Mouse (Mus musculus): Measurements from ENCODE around the gene Wfdc18. TPM values are rescaled to one million over a fixed set of nuclear protein-coding genes. Genes with fewer than 3 reads are reported as not detected.

Wfdc18 gene
- polyA plus RNA-seq, 1 experiment from 2014 or later = 1.6 TPM

DNA sequence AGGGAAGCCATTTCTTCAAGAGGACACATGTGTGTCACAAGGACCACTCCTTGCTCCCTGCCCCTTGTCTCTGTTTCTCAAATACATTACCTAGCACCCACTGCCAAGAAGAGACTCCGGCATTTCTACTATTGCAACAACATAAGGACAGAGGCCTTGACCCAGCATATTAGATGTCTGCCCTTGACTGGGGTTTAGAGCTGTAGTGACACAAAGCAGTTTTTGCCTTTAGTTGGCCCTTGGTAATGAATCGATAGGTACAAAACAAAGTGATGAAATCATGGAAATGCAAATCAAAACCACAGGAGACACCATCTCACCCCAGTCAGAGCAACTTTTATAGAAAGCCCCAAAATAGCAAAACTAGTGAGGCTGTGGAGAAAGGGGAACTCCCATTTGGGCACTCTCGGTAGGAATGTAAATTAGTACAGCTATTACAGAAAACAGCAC lies 28.3 kb downstream of the Wfdc18 start:
- Histone ChIP-seq H3K4me2 (no peak overlapping the region), H3K36me3 (ENCODE audit: control insufficient read depth, insufficient read depth, low read length) (no peaks in the 10 kb centered on the region), H3K27ac (ENCODE audit: low read depth, low read length) (no peak overlapping the region), H3K4me1 (ENCODE audit: control insufficient read depth, insufficient read depth, low read length) (no peaks in the 10 kb centered on the region), H3K9ac (ENCODE audit: low read depth, low read length) (no peak overlapping the region), H3K9me3 (replicated peaks; ENCODE audit: control insufficient read depth, low read length) (no peaks in the 10 kb centered on the region), H3K27me3 (ENCODE audit: control insufficient read depth, insufficient read depth, low read length) (no peaks in the 10 kb centered on the region), H3K4me3 (ENCODE audit: low read depth, low read length) (no peak overlapping the region)
- 84% methylated on average over 3 of the region's 3 CpGs for WGBS (ENCODE audit: insufficient replicate concordance)
- ATAC-seq (replicated peaks; ENCODE audit: insufficient number of reproducible peaks, low FRiP score, low TSS enrichment) = no peak

GRCm38 (mm10) chr11:83739241-83739640 lies 30.4 kb downstream of the Wfdc18 start:
- H3K36me3 ChIP-seq (ENCODE audit: control insufficient read depth, insufficient read depth, low read length) = no peaks in the 10 kb centered on the region
- no peak overlapping the region for H3K4me3 ChIP-seq (ENCODE audit: low read depth, low read length)
- H3K27me3 ChIP-seq (ENCODE audit: control insufficient read depth, insufficient read depth, low read length) = peaks cover 2% of the 10 kb centered on the region; the same call in 1 of the 2 replicates
- H3K27ac ChIP-seq (ENCODE audit: low read depth, low read length) = no peak overlapping the region
- ATAC-seq (replicated peaks; ENCODE audit: insufficient number of reproducible peaks, low FRiP score, low TSS enrichment) = no peak
- 24% methylated on average over 5 of the region's 5 CpGs for WGBS (ENCODE audit: insufficient replicate concordance)
- no peaks in the 10 kb centered on the region for H3K4me1 ChIP-seq (ENCODE audit: control insufficient read depth, insufficient read depth, low read length)
- H3K4me2 ChIP-seq = no peak overlapping the region
- no peaks in the 10 kb centered on the region for H3K9me3 ChIP-seq (replicated peaks; ENCODE audit: control insufficient read depth, low read length)
- no peak overlapping the region for H3K9ac ChIP-seq (ENCODE audit: low read depth, low read length)

- ATAC-seq (replicated peaks; ENCODE audit: insufficient number of reproducible peaks, low FRiP score, low TSS enrichment) = no peak
- Histone ChIP-seq H3K27me3 (ENCODE audit: control insufficient read depth, insufficient read depth, low read length) (peaks cover 2% of the 10 kb centered on the region; the same call in 1 of the 2 replicates), H3K36me3 (ENCODE audit: control insufficient read depth, insufficient read depth, low read length) (no peaks in the 10 kb centered on the region), H3K4me2 (no peak overlapping the region), H3K9ac (ENCODE audit: low read depth, low read length) (no peak overlapping the region), H3K4me3 (ENCODE audit: low read depth, low read length) (no peak overlapping the region), H3K27ac (ENCODE audit: low read depth, low read length) (no peak overlapping the region), H3K4me1 (ENCODE audit: control insufficient read depth, insufficient read depth, low read length) (no peaks in the 10 kb centered on the region), H3K9me3 (replicated peaks; ENCODE audit: control insufficient read depth, low read length) (no peaks in the 10 kb centered on the region)
- 70% methylated on average over 4 of the region's 4 CpGs for WGBS (ENCODE audit: insufficient replicate concordance)
Measured at GRCm38 (mm10) chr11:83740443-83740991, 31.7 kb downstream of the Wfdc18 start.

- no peaks in the 10 kb centered on the region for H3K4me1 ChIP-seq (ENCODE audit: control insufficient read depth, insufficient read depth, low read length)
- peaks cover 8% of the 10 kb centered on the region for H3K27me3 ChIP-seq (ENCODE audit: control insufficient read depth, insufficient read depth, low read length)
- no peaks in the 10 kb centered on the region for H3K36me3 ChIP-seq (ENCODE audit: control insufficient read depth, insufficient read depth, low read length)
- WGBS (ENCODE audit: insufficient replicate concordance) = 55% methylated on average over 5 of the region's 5 CpGs
- no peak overlapping the region for H3K4me2 ChIP-seq
- H3K4me3 ChIP-seq (ENCODE audit: low read depth, low read length) = no peak overlapping the region
- H3K9ac ChIP-seq (ENCODE audit: low read depth, low read length) = no peak overlapping the region
- no peak overlapping the region for H3K27ac ChIP-seq (ENCODE audit: low read depth, low read length)
- no peak for ATAC-seq (replicated peaks; ENCODE audit: insufficient number of reproducible peaks, low FRiP score, low TSS enrichment)
- no peaks in the 10 kb centered on the region for H3K9me3 ChIP-seq (replicated peaks; ENCODE audit: control insufficient read depth, low read length)
Measured at GRCm38 (mm10) chr11:83741841-83742240, 33.0 kb downstream of the Wfdc18 start.

DNA sequence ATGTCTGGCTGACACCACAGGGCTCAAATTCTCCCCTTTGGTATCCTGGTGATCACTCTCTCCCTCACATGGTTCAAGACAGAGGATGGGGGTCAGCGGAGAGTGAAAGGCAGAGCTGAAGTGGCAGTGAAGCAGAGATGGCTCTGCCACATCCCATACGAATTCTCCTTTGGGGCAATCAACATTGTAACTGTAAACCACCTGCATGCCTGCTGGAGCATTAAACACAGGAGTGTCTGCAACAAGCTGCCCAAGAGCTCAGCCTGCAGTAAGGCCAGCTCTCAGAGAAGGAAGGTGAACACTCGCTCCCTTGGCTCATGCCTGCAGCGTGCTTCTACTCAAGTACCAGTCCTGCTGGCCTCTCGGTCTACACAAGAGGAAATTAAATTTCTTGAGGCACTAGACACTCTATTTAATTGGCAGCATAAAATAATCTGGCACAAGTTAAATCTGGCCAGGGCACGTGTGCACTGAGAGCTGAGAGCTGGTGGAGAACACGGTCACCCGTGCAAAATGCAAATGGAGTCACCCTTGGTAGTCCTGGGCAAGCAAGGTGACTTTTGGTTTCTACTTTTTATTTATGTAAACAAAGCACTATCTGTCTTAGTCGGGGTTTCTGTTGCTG lies 34.0 kb downstream of the Wfdc18 start:
- Histone ChIP-seq H3K4me1 (ENCODE audit: control insufficient read depth, insufficient read depth, low read length) (no peaks in the 10 kb centered on the region), H3K9ac (ENCODE audit: low read depth, low read length) (no peak overlapping the region), H3K27me3 (ENCODE audit: control insufficient read depth, insufficient read depth, low read length) (peaks cover 14% of the 10 kb centered on the region), H3K9me3 (replicated peaks; ENCODE audit: control insufficient read depth, low read length) (no peaks in the 10 kb centered on the region), H3K27ac (ENCODE audit: low read depth, low read length) (no peak overlapping the region), H3K4me2 (no peak overlapping the region), H3K36me3 (ENCODE audit: control insufficient read depth, insufficient read depth, low read length) (no peaks in the 10 kb centered on the region), H3K4me3 (ENCODE audit: low read depth, low read length) (no peak overlapping the region)
- WGBS (ENCODE audit: insufficient replicate concordance) = 72% methylated on average over 9 of the region's 9 CpGs
- ATAC-seq (replicated peaks; ENCODE audit: insufficient number of reproducible peaks, low FRiP score, low TSS enrichment) = no peak

DNA sequence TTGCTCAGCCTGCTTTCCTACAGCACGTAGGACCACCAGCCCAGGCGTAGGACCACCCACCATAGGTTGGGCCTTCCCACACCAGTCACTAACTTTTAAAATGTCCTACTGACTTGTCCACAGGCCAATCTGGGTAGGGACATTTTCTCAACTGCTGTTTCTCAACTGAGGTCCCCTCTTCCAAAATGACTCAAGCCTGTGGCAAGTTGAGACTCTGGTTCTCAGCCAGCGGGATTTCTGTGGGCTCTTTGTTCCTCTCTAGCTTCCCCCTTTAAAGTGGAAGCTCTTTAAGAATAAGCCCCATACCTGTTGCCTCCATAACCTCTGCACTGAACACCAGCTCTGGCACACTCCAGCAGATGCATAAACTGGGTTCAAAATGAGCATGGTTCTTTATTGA lies 34.7 kb downstream of the Wfdc18 start:
- 75% methylated on average over 3 of the region's 3 CpGs for WGBS (ENCODE audit: insufficient replicate concordance)
- H3K4me3 ChIP-seq (ENCODE audit: low read depth, low read length) = no peak overlapping the region
- H3K36me3 ChIP-seq (ENCODE audit: control insufficient read depth, insufficient read depth, low read length) = no peaks in the 10 kb centered on the region
- H3K4me2 ChIP-seq = no peak overlapping the region
- no peaks in the 10 kb centered on the region for H3K9me3 ChIP-seq (replicated peaks; ENCODE audit: control insufficient read depth, low read length)
- H3K27ac ChIP-seq (ENCODE audit: low read depth, low read length) = no peak overlapping the region
- peaks cover 20% of the 10 kb centered on the region for H3K27me3 ChIP-seq (ENCODE audit: control insufficient read depth, insufficient read depth, low read length)
- no peak for ATAC-seq (replicated peaks; ENCODE audit: insufficient number of reproducible peaks, low FRiP score, low TSS enrichment)
- no peak overlapping the region for H3K9ac ChIP-seq (ENCODE audit: low read depth, low read length)
- no peaks in the 10 kb centered on the region for H3K4me1 ChIP-seq (ENCODE audit: control insufficient read depth, insufficient read depth, low read length)

GRCm38 (mm10) chr11:83746152-83746551 lies 37.3 kb downstream of the Wfdc18 start:
- Histone ChIP-seq H3K4me1 (ENCODE audit: control insufficient read depth, insufficient read depth, low read length) (no peaks in the 10 kb centered on the region), H3K27me3 (ENCODE audit: control insufficient read depth, insufficient read depth, low read length) (peaks cover 27% of the 10 kb centered on the region), H3K9ac (ENCODE audit: low read depth, low read length) (no peak overlapping the region), H3K36me3 (ENCODE audit: control insufficient read depth, insufficient read depth, low read length) (no peaks in the 10 kb centered on the region), H3K4me2 (no peak overlapping the region), H3K9me3 (replicated peaks; ENCODE audit: control insufficient read depth, low read length) (no peaks in the 10 kb centered on the region), H3K27ac (ENCODE audit: low read depth, low read length) (no peak overlapping the region), H3K4me3 (ENCODE audit: low read depth, low read length) (no peak overlapping the region)
- no peak for ATAC-seq (replicated peaks; ENCODE audit: insufficient number of reproducible peaks, low FRiP score, low TSS enrichment)
- 47% methylated on average over 4 of the region's 4 CpGs for WGBS (ENCODE audit: insufficient replicate concordance)

- H3K27ac ChIP-seq (ENCODE audit: low read depth, low read length) = no peak within 1 kb of the TSS
- no peaks in the 10 kb centered on the region for H3K9me3 ChIP-seq (replicated peaks; ENCODE audit: control insufficient read depth, low read length)
- H3K4me1 ChIP-seq (ENCODE audit: control insufficient read depth, insufficient read depth, low read length) = no peaks in the 10 kb centered on the region
- H3K4me3 ChIP-seq (ENCODE audit: low read depth, low read length) = no peak within 1 kb of the TSS
- no peak within 1 kb of the TSS for H3K9ac ChIP-seq (ENCODE audit: low read depth, low read length)
- peaks cover 28% of the 10 kb centered on the region for H3K27me3 ChIP-seq (ENCODE audit: control insufficient read depth, insufficient read depth, low read length)
- ATAC-seq (replicated peaks; ENCODE audit: insufficient number of reproducible peaks, low FRiP score, low TSS enrichment) = no peak
- H3K36me3 ChIP-seq (ENCODE audit: control insufficient read depth, insufficient read depth, low read length) = no peaks in the 10 kb centered on the region
- 56% methylated on average over 5 of the region's 5 CpGs for WGBS (ENCODE audit: insufficient replicate concordance)
- H3K4me2 ChIP-seq = no peak within 1 kb of the TSS
Measured at GRCm38 (mm10) chr11:83746681-83747080, 37.9 kb downstream of the Wfdc18 start, which contains the start of gene Wfdc21. Gene Wfdc21, plus strand, starts transcription at chr11:83746940.
